Mouse (Mus musculus) intestine, embryonic 16.5 days (tissue): ENCODE data around the gene Skp1a. TPM values are rescaled to one million over a fixed set of nuclear protein-coding genes. Genes with fewer than 3 reads are reported as not detected.
"Not testable (repeated sequence)": the region's sequence is repeated elsewhere in the genome, so short reads cannot be mapped to it uniquely, and the experiment has no call there.

Experiments used
- ATAC-seq: fragments of 200-750 bp; cut with Nextera tagmentation; 2 replicates; pipeline ENCODE4 v1.8.0; 2017; ENCODE audit warnings: moderate TSS enrichment, moderate library complexity
- H3K27ac ChIP-seq: fragments of 300-500 bp; sonication (generic); 2 replicates; pipeline ENCODE4 v1.5.1; 2014; ENCODE audit warnings: mild to moderate bottlenecking, low read length
- H3K27me3 ChIP-seq: fragments of 300-500 bp; sonication (generic); replicated peaks from 2 replicates; pipeline ENCODE4 v1.6.1; 2014; ENCODE audit warnings: low read length, control low read depth, mixed read lengths; ENCODE audit not compliant: control insufficient read depth, insufficient read depth
- H3K36me3 ChIP-seq: fragments of 300-500 bp; sonication (generic); 2 replicates; pipeline ENCODE4 v1.6.1; 2014; ENCODE audit warnings: low read length, control low read depth; ENCODE audit not compliant: control insufficient read depth, insufficient read depth
- H3K4me1 ChIP-seq: fragments of 300-500 bp; sonication (generic); 2 replicates; pipeline ENCODE4 v1.6.1; 2014; ENCODE audit warnings: low read length, control low read depth, mixed read lengths; ENCODE audit not compliant: control insufficient read depth, insufficient read depth
- H3K4me2 ChIP-seq: fragments of 300-500 bp; sonication (generic); 2 replicates; pipeline ENCODE4 v1.6.1; 2014; ENCODE audit warnings: low read depth, low read length, control low read depth
- H3K4me3 ChIP-seq: fragments of 300-500 bp; sonication (generic); 2 replicates; pipeline ENCODE4 v1.5.1; 2014; ENCODE audit warnings: mild to moderate bottlenecking, low read length
- H3K9ac ChIP-seq: fragments of 300-500 bp; sonication (generic); 2 replicates; pipeline ENCODE4 v1.6.1; 2014; ENCODE audit warnings: low read depth, low read length
- H3K9me3 ChIP-seq: fragments of 300-500 bp; sonication (generic); 2 replicates; pipeline ENCODE4 v1.6.1; 2016; ENCODE audit warnings: low read length, control low read depth; ENCODE audit not compliant: control insufficient read depth
- WGBS: fragments of 180-500 bp; shearing (Covaris S2); extraction: QIAGEN DNeasy Blood & Tissue Kit; methylation state at CpG from one replicate; pipeline ENCODE4 v1.1.7; 2014; 5-methylcytosine and 5-hydroxymethylcytosine counted together
- polyA plus RNA-seq: library from polyadenylated mRNA; unstranded; fragments of >200 nt; fragmentation: Nextera tagmentation; extraction: Ambion mirVana; gene quantifications from 2 replicates; pipeline ENCODE4 v1.2.1, GENCODE M21; 2015

Gene Skp1a
- polyA plus RNA-seq, result 708 and 723 TPM in 2 replicates

DNA sequence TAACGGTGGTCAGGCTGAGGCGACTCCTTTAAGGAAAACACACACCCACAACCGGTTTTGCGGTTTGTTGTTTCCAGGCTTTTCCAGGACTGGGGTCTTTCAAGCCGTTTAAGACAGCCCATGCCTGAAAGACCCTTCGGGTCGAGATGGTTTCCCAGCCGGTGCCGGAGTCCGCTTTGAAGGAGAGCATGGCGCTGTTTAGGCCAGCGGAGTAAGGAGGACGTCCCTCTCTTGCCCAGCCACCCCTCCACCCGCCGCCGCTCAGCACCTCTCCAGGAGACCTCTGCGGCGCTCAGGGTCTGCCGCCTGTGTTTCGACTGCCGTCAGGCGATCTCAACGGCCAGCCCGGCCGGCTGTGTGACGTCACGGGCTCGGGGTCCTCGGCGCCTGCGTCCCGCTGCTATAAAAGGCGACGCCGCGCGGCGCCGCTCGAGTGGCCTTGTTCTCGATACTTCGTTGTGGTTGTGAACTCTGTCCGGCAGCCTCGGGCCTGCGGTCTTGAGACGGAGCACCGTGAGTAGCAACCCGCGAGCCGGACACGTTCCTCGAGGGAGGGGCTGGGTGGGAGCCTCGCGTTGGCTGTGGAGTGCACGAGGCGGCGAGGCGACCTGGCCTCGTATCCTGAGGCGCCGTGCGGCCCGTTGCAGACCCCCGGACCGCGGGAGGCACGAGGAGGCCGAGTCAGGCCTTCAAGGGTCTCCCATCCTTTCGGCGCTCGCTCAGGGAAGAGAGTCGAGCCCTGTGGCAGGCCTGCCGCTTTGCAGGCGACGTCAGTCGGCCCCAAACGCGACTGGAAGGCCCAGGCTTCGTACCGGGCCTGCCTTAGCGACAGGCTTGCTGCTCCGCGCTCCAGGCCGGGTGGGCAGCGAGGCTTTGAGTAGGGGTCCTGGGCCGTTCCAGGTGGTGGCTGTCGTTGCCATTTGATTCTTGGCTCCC, at the start of gene Skp1a:
Gene Skp1a, plus strand, starts transcription at position 390 of the 936 bp plus-strand sequence.
- Histone ChIP-seq H3K27me3 (no peaks in the 10 kb centered on the region), H3K9me3 (no peaks in the 10 kb centered on the region), H3K4me3 (peak within 1 kb of the TSS; percentile 99), H3K27ac (peak within 1 kb of the TSS; percentile 99), H3K9ac (peak within 1 kb of the TSS; percentile 100), H3K4me2 (peak within 1 kb of the TSS; percentile 71), H3K36me3 (no peaks in the 10 kb centered on the region), H3K4me1 (peaks cover 20% of the 10 kb centered on the region; the same call in 1 of the 2 replicates)
- peak; percentile 80 for ATAC-seq
- under 1% methylated on average over 87 of the region's 87 CpGs for WGBS

GRCm38 (mm10) chr11:52196496-52197023, 35.2 kb upstream of the Skp1a start:
- H3K4me2 ChIP-seq, H3K4me1 ChIP-seq, H3K9me3 ChIP-seq, H3K27ac ChIP-seq, H3K27me3 ChIP-seq, H3K9ac ChIP-seq, ATAC-seq, H3K36me3 ChIP-seq, H3K4me3 ChIP-seq: not testable (repeated sequence)
- WGBS, result 85% methylated on average over 8 of the region's 8 CpGs

GRCm38 (mm10) chr11:52213887-52214286, 17.9 kb upstream of the Skp1a start, which contains the start of gene Olfr1371:
Olfr1371 (minus strand) TSS chr11:52213987.
- Histone ChIP-seq H3K27ac (no peak within 1 kb of the TSS), H3K9me3 (no peaks in the 10 kb centered on the region), H3K27me3 (no peaks in the 10 kb centered on the region), H3K9ac (no peak within 1 kb of the TSS), H3K4me3 (no peak within 1 kb of the TSS), H3K4me2 (no peak within 1 kb of the TSS), H3K36me3 (no peaks in the 10 kb centered on the region), H3K4me1 (no peaks in the 10 kb centered on the region)
- ATAC-seq, result no peak

DNA sequence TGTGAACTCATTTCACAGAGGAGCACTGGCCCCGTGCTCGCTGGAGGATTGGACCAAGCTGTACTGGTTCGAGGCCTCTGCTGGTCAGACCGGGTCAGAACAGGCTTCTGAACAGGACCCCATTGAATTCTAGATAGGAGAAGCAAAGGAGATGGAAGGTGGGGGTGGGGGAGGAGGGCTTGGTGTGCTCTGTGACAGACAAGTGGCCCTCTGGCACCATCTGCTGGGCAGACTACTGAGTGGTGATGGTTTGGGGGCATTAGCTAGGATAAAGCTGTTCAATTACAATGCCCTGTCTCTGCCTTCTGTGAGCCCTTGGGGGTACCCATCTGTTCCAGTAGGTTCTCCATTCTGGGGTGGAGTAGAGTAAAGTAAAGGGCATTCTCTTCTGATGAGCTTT, 11.5 kb upstream of the Skp1a start:
- Histone ChIP-seq H3K4me1 (no peaks in the 10 kb centered on the region), H3K9me3 (no peaks in the 10 kb centered on the region), H3K27me3 (no peaks in the 10 kb centered on the region), H3K36me3 (no peaks in the 10 kb centered on the region), H3K9ac (no peak overlapping the region), H3K27ac (no peak overlapping the region), H3K4me2 (peak overlapping the region; percentile 25; the same call in 1 of the 2 replicates), H3K4me3 (no peak overlapping the region)
- WGBS, result 11% methylated on average over 4 of the region's 4 CpGs
- no peak for ATAC-seq

DNA sequence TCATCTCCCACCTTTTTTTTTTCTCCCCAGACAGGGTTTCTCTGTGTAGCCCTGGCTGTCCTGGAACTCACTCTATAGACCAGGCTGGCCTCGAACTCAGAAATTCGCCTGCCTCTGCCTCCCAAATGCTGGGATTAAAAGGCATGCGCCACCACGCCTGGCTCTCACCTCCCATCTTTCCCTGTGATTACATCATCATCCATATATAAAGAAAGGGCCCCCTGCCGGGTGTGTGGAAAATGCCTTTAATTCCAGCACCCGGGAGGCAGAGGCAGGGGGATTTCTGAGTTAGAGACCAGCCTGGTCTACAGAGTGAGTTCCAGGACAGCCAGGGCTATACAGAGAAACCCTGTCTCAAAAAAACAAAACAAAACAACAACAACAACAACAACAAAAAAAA, 9.9 kb upstream of the Skp1a start:
- not testable (repeated sequence) for ATAC-seq, H3K4me2 ChIP-seq, H3K27ac ChIP-seq, H3K9ac ChIP-seq, H3K36me3 ChIP-seq, H3K27me3 ChIP-seq, H3K4me1 ChIP-seq, H3K9me3 ChIP-seq, H3K4me3 ChIP-seq
- 83% methylated on average over 6 of the region's 6 CpGs for WGBS

GRCm38 (mm10) chr11:52222891-52223290, 8.9 kb upstream of the Skp1a start:
- H3K4me3 ChIP-seq, result no peak overlapping the region
- no peak overlapping the region for H3K4me2 ChIP-seq
- WGBS, result 70% methylated on average over 6 of the region's 6 CpGs
- no peaks in the 10 kb centered on the region for H3K9me3 ChIP-seq
- no peak overlapping the region for H3K9ac ChIP-seq
- no peaks in the 10 kb centered on the region for H3K4me1 ChIP-seq
- no peaks in the 10 kb centered on the region for H3K36me3 ChIP-seq
- ATAC-seq, result no peak
- no peak overlapping the region for H3K27ac ChIP-seq
- no peaks in the 10 kb centered on the region for H3K27me3 ChIP-seq

- no peaks in the 10 kb centered on the region for H3K36me3 ChIP-seq
- ATAC-seq, result peak; percentile 93
- H3K27me3 ChIP-seq, result no peaks in the 10 kb centered on the region
- H3K4me1 ChIP-seq, result no peaks in the 10 kb centered on the region
- no peaks in the 10 kb centered on the region for H3K9me3 ChIP-seq
- WGBS, result 10% methylated on average over 19 of the region's 19 CpGs
- H3K4me3 ChIP-seq, result peak overlapping the region; percentile 36
- H3K4me2 ChIP-seq, result peak overlapping the region; percentile 48
- H3K9ac ChIP-seq, result peak overlapping the region; percentile 57; the same call in 1 of the 2 replicates
- H3K27ac ChIP-seq, result peak overlapping the region; percentile 90
Measured at GRCm38 (mm10) chr11:52223968-52224682, 7.7 kb upstream of the Skp1a start.

DNA sequence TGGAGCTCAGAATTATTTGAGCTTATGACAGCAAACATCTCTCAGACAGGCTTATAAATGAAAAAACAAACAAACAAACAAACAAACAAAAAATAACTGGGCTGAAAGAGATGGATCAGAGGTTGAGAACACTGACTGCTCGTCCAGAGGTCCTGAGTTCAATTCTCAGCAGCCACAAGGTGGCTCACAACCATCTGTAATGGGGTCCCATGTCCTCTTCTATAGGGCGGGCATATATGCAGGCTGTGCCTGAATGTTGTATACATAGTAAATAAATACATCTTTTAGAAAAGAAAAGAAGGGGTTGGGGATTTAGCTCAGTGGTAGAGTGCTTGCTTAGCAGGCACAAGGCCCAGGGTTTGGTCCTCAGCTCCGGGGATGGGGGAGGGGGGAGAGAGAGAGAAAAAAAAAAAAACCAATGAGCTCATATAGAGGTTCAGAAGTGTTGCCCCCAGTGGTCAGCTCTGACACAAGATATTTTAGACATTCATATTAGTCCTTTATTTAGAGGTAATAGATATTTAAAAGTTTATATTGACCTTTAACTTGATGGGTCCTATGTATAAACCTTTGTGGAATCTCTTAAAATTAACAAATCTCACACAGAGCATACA, 5.7 kb upstream of the Skp1a start:
- Histone ChIP-seq H3K27ac (no peak overlapping the region), H3K36me3 (no peaks in the 10 kb centered on the region), H3K4me3 (no peak overlapping the region), H3K4me2 (no peak overlapping the region), H3K9me3 (no peaks in the 10 kb centered on the region), H3K9ac (no peak overlapping the region), H3K27me3 (no peaks in the 10 kb centered on the region), H3K4me1 (0 out of 2 replicates have a peak, but pooled peaks cover 10% of the 10 kb centered on the region)
- no peak for ATAC-seq
- WGBS, result 58% methylated on average over 3 of the region's 3 CpGs

GRCm38 (mm10) chr11:52227053-52227452, 4.7 kb upstream of the Skp1a start:
- 70% methylated on average over 3 of the region's 3 CpGs for WGBS
- no peak for ATAC-seq
- H3K36me3 ChIP-seq, result no peaks in the 10 kb centered on the region
- no peaks in the 10 kb centered on the region for H3K9me3 ChIP-seq
- no peak overlapping the region for H3K9ac ChIP-seq
- H3K27ac ChIP-seq, result 0 out of 2 replicates have a peak overlapping the region, but pooled peaks have one; percentile 21
- no peaks in the 10 kb centered on the region for H3K27me3 ChIP-seq
- no peak overlapping the region for H3K4me2 ChIP-seq
- no peak overlapping the region for H3K4me3 ChIP-seq
- 0 out of 2 replicates have a peak, but pooled peaks cover 11% of the 10 kb centered on the region for H3K4me1 ChIP-seq
